9 mouse cellular contexts compared by ENCODE assay signal in the genomic region with DNA sequence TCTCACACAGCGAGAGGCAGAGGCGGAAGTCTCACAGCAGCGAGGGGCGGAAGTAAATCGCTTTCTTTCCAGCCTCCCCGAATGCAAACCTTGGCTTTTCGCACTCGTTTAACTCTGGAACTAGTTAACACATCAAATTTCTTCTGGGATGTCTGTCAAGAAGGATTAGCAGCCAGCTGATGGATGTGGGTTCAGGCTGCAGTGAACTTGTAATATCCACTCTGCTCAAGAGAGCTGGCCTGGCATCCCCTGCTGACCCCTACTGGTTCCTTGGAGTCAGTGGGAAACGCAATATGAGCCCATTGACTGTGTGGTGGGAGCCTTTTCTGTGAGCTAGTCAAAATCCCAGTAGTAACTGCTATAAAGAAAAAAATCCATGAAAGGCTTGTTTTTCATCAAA.
DNase-seq lines count a peak whose midpoint lies in the region; ATAC-seq and TF ChIP-seq lines count a peak whose summit lies in the region.
"Had no signal": no experiment of that assay in that cellular context is flagged by ENCODE, and none has a peak within 500 bp of the region (broad histone marks: within the 10 kb centered on the region; RNA-seq: fewer than 3 reads in every experiment).

No protein-coding gene starts in this region.

- H3K4me1 ChIP-seq in kidney, embryonic 14.5 days (ENCODE audit: control insufficient read depth, insufficient read depth, low read length) = no peaks in the 10 kb centered on the region
- H3K4me1 ChIP-seq in embryonic facial prominence, embryonic 15.5 days = peaks cover 8% of the 10 kb centered on the region
- H3K4me1 ChIP-seq in intestine, postnatal 0 days (replicated peaks; ENCODE audit: control insufficient read depth, insufficient read depth, low read length) = no peaks in the 10 kb centered on the region
- 0 out of 2 replicates have a peak, but pooled peaks cover 2% of the 10 kb centered on the region for H3K4me1 ChIP-seq in neural tube, embryonic 12.5 days

- no peak for DNase-seq in kidney, adult 18-20 months
- DNase-seq in thymus, adult 18-20 months = no peak
- no peak for DNase-seq in left cerebral cortex, adult 9 months (ENCODE audit: low spot score in 2 of 2)

- H3K9me3 ChIP-seq in kidney, embryonic 14.5 days (ENCODE audit: control insufficient read depth, low read length) = no peaks in the 10 kb centered on the region
- H3K9me3 ChIP-seq in embryonic facial prominence, embryonic 15.5 days (replicated peaks) = no peaks in the 10 kb centered on the region
- no peaks in the 10 kb centered on the region for H3K9me3 ChIP-seq in intestine, postnatal 0 days (ENCODE audit: control insufficient read depth)
- no peaks in the 10 kb centered on the region for H3K9me3 ChIP-seq in neural tube, embryonic 12.5 days

- no peak overlapping the region; the same call in 1 of the 2 replicates for H3K4me3 ChIP-seq in kidney, embryonic 14.5 days (ENCODE audit: low read length)
- H3K4me3 ChIP-seq in embryonic facial prominence, embryonic 15.5 days (replicated peaks) = peak overlapping the region; percentile 25
- H3K4me3 ChIP-seq in intestine, postnatal 0 days (ENCODE audit: low read depth, low read length) = peak overlapping the region; percentile 14; the same call in 1 of the 2 replicates
- H3K4me3 ChIP-seq in neural tube, embryonic 12.5 days = no peak overlapping the region

- H3K4me2 ChIP-seq in kidney, embryonic 14.5 days (replicated peaks; ENCODE audit: low read depth, low read length) = peak overlapping the region; percentile 34; the same call in 1 of the 2 replicates
- H3K4me2 ChIP-seq in embryonic facial prominence, embryonic 15.5 days (replicated peaks) = peak overlapping the region; percentile 46
- H3K4me2 ChIP-seq in intestine, postnatal 0 days (replicated peaks; ENCODE audit: low read depth) = peak overlapping the region; percentile 48
- H3K4me2 ChIP-seq in neural tube, embryonic 12.5 days (replicated peaks) = peak overlapping the region; percentile 37

- H3K36me3 ChIP-seq in kidney, embryonic 14.5 days (ENCODE audit: control insufficient read depth, insufficient read depth, low read length) = no peaks in the 10 kb centered on the region
- H3K36me3 ChIP-seq in embryonic facial prominence, embryonic 15.5 days = no peaks in the 10 kb centered on the region
- no peaks in the 10 kb centered on the region for H3K36me3 ChIP-seq in intestine, postnatal 0 days (ENCODE audit: control insufficient read depth, insufficient read depth)
- no peaks in the 10 kb centered on the region for H3K36me3 ChIP-seq in neural tube, embryonic 12.5 days
- H3K36me3 ChIP-seq: G1E had no signal

- no peak for ATAC-seq in kidney, embryonic 14.5 days (ENCODE audit: low FRiP score, low TSS enrichment)
- no peak for ATAC-seq in embryonic facial prominence, embryonic 15.5 days (ENCODE audit: insufficient number of reproducible peaks, low FRiP score, low TSS enrichment, low read depth)
- ATAC-seq in intestine, postnatal 0 days = no peak
- peak; percentile 78 for ATAC-seq in neural tube, embryonic 12.5 days (ENCODE audit: low FRiP score, low read depth)
- no peak for ATAC-seq in megakaryocyte progenitor cell, adult 5-6 weeks (replicated peaks; ENCODE audit: poor library complexity)

- peaks cover 3% of the 10 kb centered on the region; the same call in 1 of the 2 replicates for H3K27me3 ChIP-seq in kidney, embryonic 14.5 days (ENCODE audit: control insufficient read depth, insufficient read depth, low read length)
- H3K27me3 ChIP-seq in embryonic facial prominence, embryonic 15.5 days = no peaks in the 10 kb centered on the region
- H3K27me3 ChIP-seq in intestine, postnatal 0 days (replicated peaks; ENCODE audit: control insufficient read depth, insufficient read depth, low read length) = no peaks in the 10 kb centered on the region
- H3K27me3 ChIP-seq in neural tube, embryonic 12.5 days (replicated peaks) = no peaks in the 10 kb centered on the region

- TF ChIP-seq CTCF in intestine, postnatal 0 days (IDR thresholded peaks at IDR 0.05; ENCODE audit: low read depth) = peak; percentile 61

- 30% methylated on average over 9 of the region's 9 CpGs for WGBS in kidney, embryonic 14.5 days
- WGBS in embryonic facial prominence, embryonic 15.5 days = 11% methylated on average over 9 of the region's 9 CpGs
- 19% methylated on average over 9 of the region's 9 CpGs for WGBS in intestine, postnatal 0 days
- 35% methylated on average over 9 of the region's 9 CpGs for WGBS in neural tube, embryonic 12.5 days

- H3K27ac ChIP-seq in kidney, embryonic 14.5 days (ENCODE audit: low read depth, low read length) = no peak overlapping the region
- no peak overlapping the region for H3K27ac ChIP-seq in embryonic facial prominence, embryonic 15.5 days (replicated peaks)
- no peak overlapping the region for H3K27ac ChIP-seq in intestine, postnatal 0 days (ENCODE audit: low read depth, low read length)
- no peak overlapping the region for H3K27ac ChIP-seq in neural tube, embryonic 12.5 days

- H3K9ac ChIP-seq in kidney, embryonic 14.5 days (ENCODE audit: low read depth, low read length) = no peak overlapping the region
- H3K9ac ChIP-seq in embryonic facial prominence, embryonic 15.5 days = no peak overlapping the region
- H3K9ac ChIP-seq in intestine, postnatal 0 days (ENCODE audit: low read depth, low read length) = no peak overlapping the region
- no peak overlapping the region for H3K9ac ChIP-seq in neural tube, embryonic 12.5 days

Comparison
In these comparisons a context has a peak if more than half of its experiments do, and no peak if none do; other contexts are left out.
1. H3K4me3 ChIP-seq: peak in embryonic facial prominence, embryonic 15.5 days (single experiment) and intestine, postnatal 0 days (single experiment); none in kidney, embryonic 14.5 days (single experiment) and neural tube, embryonic 12.5 days (single experiment).
2. Peak in every context shown above with its lines, with median percentiles within 50 percentile points of each other: H3K4me2 ChIP-seq.